Mouse (Mus musculus): ENCODE measurements at regions not wholly inside any gene's neighbourhood (a gene's known extent, or its start where the extent isn't known, plus 50 kb on each side); places are given as distances from the start of the nearest gene placed in this dataset.

GRCm38 (mm10) chr16:51881127-51881526 lies 149.9 kb upstream of the Cblb start:
- H3K4me1 ChIP-seq (ENCODE audit: control insufficient read depth, insufficient read depth, low read length), result no peaks in the 10 kb centered on the region
- no peak overlapping the region for H3K4me3 ChIP-seq (ENCODE audit: low read depth, low read length)
- no peak overlapping the region for H3K27ac ChIP-seq (ENCODE audit: insufficient read depth, low read length)
- no peaks in the 10 kb centered on the region for H3K36me3 ChIP-seq (ENCODE audit: control insufficient read depth, insufficient read depth, low read length, poor library complexity, severe bottlenecking)
- TF ChIP-seq EP300 (IDR thresholded peaks at IDR 0.05; ENCODE audit: insufficient read depth, low read depth, low read length), result no peak
- no peak for TF ChIP-seq CTCF (IDR thresholded peaks at IDR 0.05; ENCODE audit: low read depth, low read length)
- TF ChIP-seq POLR2A (IDR thresholded peaks at IDR 0.05; ENCODE audit: insufficient read depth, low read length), result no peak
- H3K9ac ChIP-seq (ENCODE audit: low read depth, poor library complexity, severe bottlenecking), result no peak overlapping the region
- H3K9me3 ChIP-seq (replicated peaks; ENCODE audit: control insufficient read depth, insufficient read depth, low read length, poor library complexity, severe bottlenecking), result no peaks in the 10 kb centered on the region
- no peaks in the 10 kb centered on the region for H3K27me3 ChIP-seq (ENCODE audit: control insufficient read depth, insufficient read depth, low read length, poor library complexity, severe bottlenecking)

GRCm38 (mm10) chr16:51883813-51884212 lies 147.2 kb upstream of the Cblb start:
- no peaks in the 10 kb centered on the region for H3K36me3 ChIP-seq (ENCODE audit: control insufficient read depth, insufficient read depth, low read length, poor library complexity, severe bottlenecking)
- H3K9me3 ChIP-seq (replicated peaks; ENCODE audit: control insufficient read depth, insufficient read depth, low read length, poor library complexity, severe bottlenecking), result no peaks in the 10 kb centered on the region
- TF ChIP-seq CTCF (IDR thresholded peaks at IDR 0.05; ENCODE audit: low read depth, low read length) (no peak), POLR2A (IDR thresholded peaks at IDR 0.05; ENCODE audit: insufficient read depth, low read length) (no peak), EP300 (IDR thresholded peaks at IDR 0.05; ENCODE audit: insufficient read depth, low read depth, low read length) (no peak)
- no peaks in the 10 kb centered on the region for H3K27me3 ChIP-seq (ENCODE audit: control insufficient read depth, insufficient read depth, low read length, poor library complexity, severe bottlenecking)
- no peak overlapping the region for H3K27ac ChIP-seq (ENCODE audit: insufficient read depth, low read length)
- no peak overlapping the region for H3K4me3 ChIP-seq (ENCODE audit: low read depth, low read length)
- no peak overlapping the region for H3K9ac ChIP-seq (ENCODE audit: low read depth, poor library complexity, severe bottlenecking)
- H3K4me1 ChIP-seq (ENCODE audit: control insufficient read depth, insufficient read depth, low read length), result no peaks in the 10 kb centered on the region

- TF ChIP-seq EP300 (IDR thresholded peaks at IDR 0.05; ENCODE audit: insufficient read depth, low read depth, low read length) (no peak), POLR2A (IDR thresholded peaks at IDR 0.05; ENCODE audit: insufficient read depth, low read length) (no peak), CTCF (IDR thresholded peaks at IDR 0.05; ENCODE audit: low read depth, low read length) (no peak)
- Histone ChIP-seq H3K36me3 (ENCODE audit: control insufficient read depth, insufficient read depth, low read length, poor library complexity, severe bottlenecking) (no peaks in the 10 kb centered on the region), H3K4me1 (ENCODE audit: control insufficient read depth, insufficient read depth, low read length) (no peaks in the 10 kb centered on the region), H3K9ac (ENCODE audit: low read depth, poor library complexity, severe bottlenecking) (no peak overlapping the region), H3K4me3 (ENCODE audit: low read depth, low read length) (no peak overlapping the region), H3K9me3 (replicated peaks; ENCODE audit: control insufficient read depth, insufficient read depth, low read length, poor library complexity, severe bottlenecking) (no peaks in the 10 kb centered on the region), H3K27ac (ENCODE audit: insufficient read depth, low read length) (no peak overlapping the region), H3K27me3 (ENCODE audit: control insufficient read depth, insufficient read depth, low read length, poor library complexity, severe bottlenecking) (no peaks in the 10 kb centered on the region)
Observed at GRCm38 (mm10) chr16:51887496-51887895, 143.5 kb upstream of the Cblb start.

GRCm38 (mm10) chr16:51905588-51905987 lies 125.4 kb upstream of the Cblb start:
- no peak overlapping the region for H3K27ac ChIP-seq (ENCODE audit: insufficient read depth, low read length)
- H3K9ac ChIP-seq (ENCODE audit: low read depth, poor library complexity, severe bottlenecking), result no peak overlapping the region
- no peaks in the 10 kb centered on the region for H3K27me3 ChIP-seq (ENCODE audit: control insufficient read depth, insufficient read depth, low read length, poor library complexity, severe bottlenecking)
- H3K4me1 ChIP-seq (ENCODE audit: control insufficient read depth, insufficient read depth, low read length), result no peaks in the 10 kb centered on the region
- no peak overlapping the region for H3K4me3 ChIP-seq (ENCODE audit: low read depth, low read length)
- TF ChIP-seq CTCF (IDR thresholded peaks at IDR 0.05; ENCODE audit: low read depth, low read length) (no peak), EP300 (IDR thresholded peaks at IDR 0.05; ENCODE audit: insufficient read depth, low read depth, low read length) (no peak)
- no peaks in the 10 kb centered on the region for H3K36me3 ChIP-seq (ENCODE audit: control insufficient read depth, insufficient read depth, low read length, poor library complexity, severe bottlenecking)
- no peaks in the 10 kb centered on the region for H3K9me3 ChIP-seq (replicated peaks; ENCODE audit: control insufficient read depth, insufficient read depth, low read length, poor library complexity, severe bottlenecking)

GRCm38 (mm10) chr16:51906686-51907085 lies 124.3 kb upstream of the Cblb start:
- Histone ChIP-seq H3K27me3 (ENCODE audit: control insufficient read depth, insufficient read depth, low read length, poor library complexity, severe bottlenecking) (no peaks in the 10 kb centered on the region), H3K36me3 (ENCODE audit: control insufficient read depth, insufficient read depth, low read length, poor library complexity, severe bottlenecking) (no peaks in the 10 kb centered on the region), H3K4me3 (ENCODE audit: low read depth, low read length) (no peak overlapping the region), H3K9me3 (replicated peaks; ENCODE audit: control insufficient read depth, insufficient read depth, low read length, poor library complexity, severe bottlenecking) (no peaks in the 10 kb centered on the region), H3K27ac (ENCODE audit: insufficient read depth, low read length) (no peak overlapping the region), H3K9ac (ENCODE audit: low read depth, poor library complexity, severe bottlenecking) (no peak overlapping the region), H3K4me1 (ENCODE audit: control insufficient read depth, insufficient read depth, low read length) (no peaks in the 10 kb centered on the region)
- TF ChIP-seq POLR2A (IDR thresholded peaks at IDR 0.05; ENCODE audit: insufficient read depth, low read length) (no peak), CTCF (IDR thresholded peaks at IDR 0.05; ENCODE audit: low read depth, low read length) (no peak), EP300 (IDR thresholded peaks at IDR 0.05; ENCODE audit: insufficient read depth, low read depth, low read length) (no peak)

GRCm38 (mm10) chr16:51910046-51910445 lies 121.0 kb upstream of the Cblb start:
- H3K9me3 ChIP-seq (replicated peaks; ENCODE audit: control insufficient read depth, insufficient read depth, low read length, poor library complexity, severe bottlenecking), result no peaks in the 10 kb centered on the region
- no peak overlapping the region for H3K27ac ChIP-seq (ENCODE audit: insufficient read depth, low read length)
- no peak overlapping the region for H3K9ac ChIP-seq (ENCODE audit: low read depth, poor library complexity, severe bottlenecking)
- H3K27me3 ChIP-seq (ENCODE audit: control insufficient read depth, insufficient read depth, low read length, poor library complexity, severe bottlenecking), result no peaks in the 10 kb centered on the region
- H3K4me3 ChIP-seq (ENCODE audit: low read depth, low read length), result no peak overlapping the region
- no peaks in the 10 kb centered on the region for H3K36me3 ChIP-seq (ENCODE audit: control insufficient read depth, insufficient read depth, low read length, poor library complexity, severe bottlenecking)
- no peaks in the 10 kb centered on the region for H3K4me1 ChIP-seq (ENCODE audit: control insufficient read depth, insufficient read depth, low read length)
- no peak for TF ChIP-seq EP300 (IDR thresholded peaks at IDR 0.05; ENCODE audit: insufficient read depth, low read depth, low read length)
- TF ChIP-seq CTCF (IDR thresholded peaks at IDR 0.05; ENCODE audit: low read depth, low read length), result no peak
- no peak for TF ChIP-seq POLR2A (IDR thresholded peaks at IDR 0.05; ENCODE audit: insufficient read depth, low read length)
